Mouse (Mus musculus) urinary bladder, adult 18-20 months (tissue): ENCODE measurements around the gene Eml4.

Experiments
- DNase-seq, 2 experiments: peaks; one replicate each; pipeline ENCODE4 v3.0.0; 2022; ENCODE audit warnings: low spot score in 2 of 2, mixed read lengths in 2 of 2

Eml4 gene

GRCm38 (mm10) chr17:83350379-83351091 is at the start of gene Eml4:
Eml4 (plus strand) TSS chr17:83350931.
- peak; percentile 90 to 92 for DNase-seq

- DNase-seq = no peak
These were observed 49.3 kb upstream of the Eml4 start for GRCm38 (mm10) chr17:83301433-83301832.

- DNase-seq = peak in 1 of 2 experiments; percentile 9
These were observed 46.5 kb upstream of the Eml4 start for GRCm38 (mm10) chr17:83304089-83304822.

GRCm38 (mm10) chr17:83306964-83307640 is 43.6 kb upstream of the Eml4 start:
- peak in 1 of 2 experiments; percentile 58 for DNase-seq

GRCm38 (mm10) chr17:83307641-83308296 is 43.0 kb upstream of the Eml4 start:
- DNase-seq = no peak

- DNase-seq = no peak
These were observed 42.3 kb upstream of the Eml4 start for GRCm38 (mm10) chr17:83308451-83308850.

GRCm38 (mm10) chr17:83309243-83309642 is 41.5 kb upstream of the Eml4 start:
- no peak for DNase-seq

- DNase-seq = no peak
These were observed 38.9 kb upstream of the Eml4 start for GRCm38 (mm10) chr17:83311806-83312205.

GRCm38 (mm10) chr17:83312244-83312918 is 38.4 kb upstream of the Eml4 start:
- DNase-seq = peak; percentile 69 to 84

DNA sequence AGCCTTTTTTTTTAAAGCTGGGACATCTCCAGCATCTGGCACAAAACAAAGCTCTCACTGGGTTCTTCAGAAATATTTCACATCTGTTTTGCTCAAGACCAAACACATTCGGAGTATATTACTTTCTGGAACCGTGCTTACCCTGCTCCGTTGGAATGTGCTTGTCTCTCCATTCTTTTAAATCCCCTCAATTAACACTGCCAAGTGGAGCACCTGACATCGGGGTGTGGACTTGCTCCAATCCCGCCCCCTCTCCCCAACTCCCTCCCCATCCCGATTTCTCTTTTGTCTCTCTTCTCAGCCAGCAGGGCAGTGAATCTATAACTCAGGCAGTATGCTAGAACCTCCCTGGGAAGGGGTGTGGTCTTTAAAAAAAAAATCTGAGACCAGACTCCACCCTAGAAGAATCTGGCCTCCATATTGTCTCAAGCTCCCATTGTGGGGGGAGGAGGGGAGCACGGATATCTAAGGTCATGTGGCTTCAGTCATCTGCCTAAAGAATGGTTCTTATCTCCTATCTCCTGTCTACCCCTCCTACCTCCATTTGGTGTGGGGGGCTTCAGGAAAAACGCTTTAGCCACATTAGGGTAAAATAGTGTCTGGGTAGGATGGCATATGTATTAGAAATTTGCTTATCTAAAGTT is 37.6 kb upstream of the Eml4 start:
- DNase-seq = no peak

DNA sequence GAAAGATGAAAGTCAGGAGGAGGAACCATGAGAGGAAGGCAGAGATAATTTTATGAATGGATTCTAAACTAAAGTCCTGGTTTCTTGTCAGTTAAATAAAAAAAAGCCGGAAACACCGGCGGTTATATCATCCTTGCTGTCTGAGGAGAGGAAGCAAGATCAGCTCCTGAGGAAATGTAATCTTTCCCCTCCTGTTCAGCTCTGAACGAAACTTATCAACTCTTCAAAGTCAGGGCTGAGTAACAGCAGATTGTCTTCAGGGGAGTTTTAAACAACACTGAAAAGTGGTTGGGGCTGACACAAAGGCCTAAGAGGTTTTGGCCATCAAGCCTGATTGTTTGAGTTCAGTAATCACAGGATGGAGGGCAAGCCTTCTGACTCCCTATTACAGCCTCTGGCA is 35.3 kb upstream of the Eml4 start:
- DNase-seq = no peak

DNA sequence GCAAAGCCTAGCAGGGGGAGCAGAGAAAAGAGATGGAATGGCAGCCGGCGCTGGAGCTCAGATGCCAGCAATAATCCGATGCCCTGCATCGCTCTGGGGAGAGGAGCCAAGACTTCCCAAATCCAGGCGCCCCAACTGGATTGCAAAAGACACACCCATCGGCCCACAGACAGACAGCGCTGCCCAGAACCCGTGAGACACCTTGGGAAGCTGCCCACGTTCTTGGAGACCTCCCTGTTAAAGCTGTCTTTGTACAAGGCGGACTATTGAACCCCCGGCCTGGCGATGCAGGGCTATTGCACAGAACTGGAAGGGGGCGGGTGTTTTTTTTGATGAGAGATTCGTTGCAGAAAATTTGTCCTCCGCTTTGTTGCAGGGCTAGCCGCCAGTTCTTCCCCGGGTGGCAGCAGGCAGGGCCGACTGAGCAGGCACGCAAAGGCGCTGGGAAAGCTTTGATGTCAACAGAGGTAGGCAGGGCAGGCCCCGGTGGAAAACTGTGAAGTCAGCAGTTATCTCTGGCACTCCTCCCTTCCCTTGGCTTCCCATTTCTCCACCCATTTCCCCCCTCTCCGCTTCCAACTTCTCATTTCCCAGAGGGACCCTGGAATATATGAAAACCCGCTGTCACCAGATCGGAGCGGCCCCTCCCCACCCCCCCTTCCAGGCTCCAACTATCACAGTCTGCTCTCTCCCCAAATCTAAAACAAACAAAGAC is 28.0 kb upstream of the Eml4 start:
- peak in 1 of 2 experiments; percentile 41 for DNase-seq

GRCm38 (mm10) chr17:83323410-83324268 is 27.1 kb upstream of the Eml4 start:
- no peak for DNase-seq

DNA sequence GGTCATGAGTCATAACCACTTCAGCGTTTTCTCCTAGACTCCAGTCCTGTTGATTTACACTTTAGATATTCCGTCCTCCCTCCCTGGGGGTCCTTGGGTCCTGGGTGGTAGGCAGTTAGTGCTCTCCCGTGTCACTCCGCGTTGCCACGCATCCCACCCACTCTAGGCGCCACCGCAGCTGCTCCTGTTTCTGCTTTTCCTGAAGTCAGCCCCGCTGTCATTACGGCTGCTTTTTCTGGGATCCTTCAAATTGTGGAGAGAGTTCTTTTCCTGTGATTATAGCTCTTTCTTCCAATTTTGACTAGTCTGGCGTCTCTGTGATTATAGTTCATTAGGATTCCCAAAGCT is 26.5 kb upstream of the Eml4 start:
- DNase-seq = no peak

- DNase-seq = no peak
These were observed 15.5 kb upstream of the Eml4 start for GRCm38 (mm10) chr17:83335183-83335584.

- no peak for DNase-seq
These were observed 13.5 kb upstream of the Eml4 start for GRCm38 (mm10) chr17:83337051-83337898.

DNA sequence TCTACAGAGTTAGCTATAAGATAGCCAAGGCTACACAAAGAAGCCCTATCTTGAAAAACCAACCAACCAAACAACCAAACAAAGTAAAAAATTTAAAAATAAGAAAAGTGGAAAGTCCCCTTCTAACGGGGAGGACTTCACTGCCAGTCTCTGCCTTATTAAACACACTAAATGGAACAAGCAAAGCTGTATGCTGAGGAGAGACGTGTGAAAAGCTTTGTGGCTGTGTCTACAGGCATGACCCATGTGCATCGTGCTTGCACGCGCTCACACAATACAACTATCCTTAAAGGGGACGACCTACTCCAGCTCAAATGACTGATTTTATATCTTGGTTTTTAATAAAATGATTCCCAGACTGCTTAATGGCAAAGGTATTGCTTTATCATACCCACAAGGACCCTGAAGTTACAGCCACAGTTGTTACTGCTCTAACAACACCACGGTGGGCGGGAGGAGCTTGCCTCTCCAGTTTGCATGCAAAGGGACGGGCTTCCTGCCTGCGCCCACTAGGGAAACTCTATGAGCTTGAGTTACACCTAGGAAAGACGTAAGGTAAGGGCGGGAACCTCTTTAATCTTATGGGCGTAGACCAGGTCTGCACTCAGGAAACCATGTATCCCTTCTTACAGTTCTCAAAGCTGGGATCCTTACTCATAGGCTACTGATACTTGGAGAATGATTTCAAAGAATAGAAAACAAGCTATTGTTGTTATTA is 11.2 kb upstream of the Eml4 start:
- no peak for DNase-seq
